Mouse (Mus musculus) E14TG2a.4 (cell line): ENCODE measurements around the gene Zan.

Experiments
- CTCF ChIP-seq: conservative IDR thresholded peaks from 2 replicates; pipeline ENCODE4 v1.5.1; 2014; ENCODE audit warnings: low read length
- POU5F1 ChIP-seq: IDR thresholded peaks from 2 replicates; pipeline ENCODE4 v1.6.1; 2014; ENCODE audit warnings: low read length, borderline replicate concordance

GRCm38 (mm10) chr5:137343869-137344268 is 133.0 kb downstream of the Zan start:
- TF ChIP-seq CTCF (peak; percentile 53), POU5F1 (no peak)
